Mouse (Mus musculus) heart, embryonic 14.5 days (tissue): ENCODE data around the gene Tcea3. TPM values are rescaled to one million over a fixed set of nuclear protein-coding genes. Genes with fewer than 3 reads are reported as not detected.

Source experiments
- ATAC-seq: fragments of 200-750 bp; cut with Nextera tagmentation; 2 replicates; pipeline ENCODE4 v1.8.0; 2017; ENCODE audit warnings: low read depth, moderate TSS enrichment; ENCODE audit not compliant: insufficient number of reproducible peaks, insufficient read depth, low FRiP score
- H3K27ac ChIP-seq, 2 experiments: fragments of 200-500 bp in 1 of 2; fragments of 300-500 bp in 1 of 2; sonication (generic) in 1 of 2; replicated peaks in 1 of 2; 2 replicates each; pipeline ENCODE4 v1.5.1; 2012 to 2014; ENCODE audit warnings: low read depth in 2 of 2, low read length in 2 of 2, control low read depth in 1 of 2, mild to moderate bottlenecking in 1 of 2, mixed read lengths in 1 of 2; ENCODE audit not compliant: control insufficient read depth in 1 of 2, insufficient read depth in 1 of 2
- H3K27me3 ChIP-seq: fragments of 300-500 bp; sonication (generic); 2 replicates; pipeline ENCODE4 v1.6.1; 2014; ENCODE audit warnings: mild to moderate bottlenecking, low read length, control low read depth; ENCODE audit not compliant: control insufficient read depth, insufficient read depth
- H3K36me3 ChIP-seq: fragments of 300-500 bp; sonication (generic); 2 replicates; pipeline ENCODE4 v1.6.1; 2014; ENCODE audit warnings: mild to moderate bottlenecking, control low read depth, low read length, mixed read lengths; ENCODE audit not compliant: control insufficient read depth, insufficient read depth
- H3K4me1 ChIP-seq, 2 experiments: fragments of 200-500 bp in 1 of 2; fragments of 300-500 bp in 1 of 2; sonication (generic) in 1 of 2; 2 replicates each; pipeline ENCODE4 v1.6.1; 2012 to 2014; ENCODE audit warnings: low read length in 2 of 2, control low read depth in 1 of 2, mixed read lengths in 1 of 2; ENCODE audit not compliant: control insufficient read depth in 2 of 2, insufficient read depth in 2 of 2
- H3K4me2 ChIP-seq: fragments of 300-500 bp; sonication (generic); 2 replicates; pipeline ENCODE4 v1.6.1; 2014; ENCODE audit warnings: mild to moderate bottlenecking, low read length
- H3K4me3 ChIP-seq, 2 experiments: fragments of 200-500 bp in 1 of 2; fragments of 300-500 bp in 1 of 2; sonication (generic) in 1 of 2; 2 replicates each; pipeline ENCODE4 v1.5.1; 2012 to 2014; ENCODE audit warnings: low read length in 2 of 2, mild to moderate bottlenecking in 2 of 2, control low read depth in 1 of 2, low read depth in 1 of 2, moderate library complexity in 1 of 2; ENCODE audit not compliant: control insufficient read depth in 1 of 2, insufficient read depth in 1 of 2
- H3K9ac ChIP-seq: fragments of 300-500 bp; sonication (generic); 2 replicates; pipeline ENCODE4 v1.6.1; 2014; ENCODE audit warnings: mild to moderate bottlenecking, low read length
- H3K9me3 ChIP-seq: fragments of 300-500 bp; sonication (generic); 2 replicates; pipeline ENCODE4 v1.6.1; 2016; ENCODE audit warnings: low read length, control low read depth; ENCODE audit not compliant: control insufficient read depth
- WGBS: fragments of 180-500 bp; shearing (Covaris S2); extraction: QIAGEN DNeasy Blood & Tissue Kit; methylation state at CpG from one replicate; pipeline ENCODE4 v1.1.7; 2014; 5-methylcytosine and 5-hydroxymethylcytosine counted together
- polyA plus RNA-seq: library from polyadenylated mRNA; unstranded; fragments of >200 nt; fragmentation: Nextera tagmentation; extraction: Ambion mirVana; gene quantifications from 2 replicates; pipeline ENCODE4 v1.2.1, GENCODE M21; 2014

Gene Tcea3
- polyA plus RNA-seq, 1 experiment from 2014 or later = 74.6 TPM

DNA sequence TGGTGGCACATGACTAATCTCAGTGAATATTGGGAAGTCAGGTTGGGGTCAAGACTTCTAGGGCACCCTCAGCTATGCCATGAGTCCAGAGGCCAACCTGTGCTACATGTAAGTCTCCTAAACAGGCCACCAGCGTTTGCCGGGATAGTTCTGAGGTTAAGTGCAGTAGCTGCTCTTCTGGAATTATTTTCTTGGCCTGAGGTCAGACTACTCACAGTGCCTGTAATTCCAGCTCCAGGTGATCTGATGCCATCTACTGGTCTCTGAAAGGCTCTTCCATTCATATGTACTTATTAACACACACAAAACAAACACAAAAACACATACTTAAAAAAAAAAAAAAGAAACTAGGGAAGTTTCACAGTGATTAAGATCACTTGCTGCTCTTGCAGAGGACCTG lies 76.7 kb downstream of the Tcea3 start:
- Histone ChIP-seq H3K27ac (no peak overlapping the region), H3K9me3 (no peaks in the 10 kb centered on the region), H3K4me1 (no peaks in the 10 kb centered on the region), H3K9ac (no peak overlapping the region), H3K4me2 (no peak overlapping the region), H3K4me3 (no peak overlapping the region), H3K27me3 (no peaks in the 10 kb centered on the region), H3K36me3 (peaks cover 84% of the 10 kb centered on the region)
- no peak for ATAC-seq
- WGBS = 41% methylated on average over 2 of the region's 2 CpGs

Other genes with a start within 250 kb of the Tcea3 start
- 34.3 and 34.7 TPM in 2 replicates for gene Eloa, start 226.0 kb upstream of the Tcea3 start, polyA plus RNA-seq
- gene Rpl11, start 194.3 kb upstream of the Tcea3 start, polyA plus RNA-seq = 284 and 329 TPM in 2 replicates
- gene Id3, start 104.2 kb upstream of the Tcea3 start, polyA plus RNA-seq = 247 and 296 TPM in 2 replicates
- 2.5 and 3.1 TPM in 2 replicates for gene E2f2, start 75.3 kb upstream of the Tcea3 start, polyA plus RNA-seq
- 1.3 and 1.5 TPM in 2 replicates for gene Asap3, start 41.4 kb upstream of the Tcea3 start, polyA plus RNA-seq
- gene Zfp46, start 37.0 kb downstream of the Tcea3 start, polyA plus RNA-seq = 23.1 and 27.6 TPM in 2 replicates
- 85.3 and 88.8 TPM in 2 replicates for gene Hnrnpr, start 63.2 kb downstream of the Tcea3 start, polyA plus RNA-seq
- 0.11 TPM in 1 of 2 replicates, not detected in the other for gene Htr1d, start 175.8 kb downstream of the Tcea3 start, polyA plus RNA-seq
- gene 6030445D17Rik, start 214.5 kb downstream of the Tcea3 start, polyA plus RNA-seq = 0.26 and 0.30 TPM in 2 replicates
- gene Luzp1, start 222.0 kb downstream of the Tcea3 start, polyA plus RNA-seq = 90.5 and 95.6 TPM in 2 replicates